Mouse (Mus musculus): ENCODE data around the gene Ankrd65.

GRCm38 (mm10) chr4:155785819-155786218 lies 4.4 kb upstream of the Ankrd65 start, which contains the start of gene Tmem88b:
- TF ChIP-seq POLR2A (IDR thresholded peaks at IDR 0.05; ENCODE audit: insufficient read length, low read depth) (no peak), USF1 (IDR thresholded peaks at IDR 0.05; ENCODE audit: low read depth) (no peak), REST (IDR thresholded peaks at IDR 0.05; ENCODE audit: insufficient read depth, insufficient read length) (no peak)
